Mouse (Mus musculus): Measurements from ENCODE around the gene Ppp1r12c. TPM values are rescaled to one million over a fixed set of nuclear protein-coding genes. Genes with fewer than 3 reads are reported as not detected.

Ppp1r12c gene
- 100 to 1,000 TPM; 226 to 229 TPM for total RNA-seq (2023)

DNA sequence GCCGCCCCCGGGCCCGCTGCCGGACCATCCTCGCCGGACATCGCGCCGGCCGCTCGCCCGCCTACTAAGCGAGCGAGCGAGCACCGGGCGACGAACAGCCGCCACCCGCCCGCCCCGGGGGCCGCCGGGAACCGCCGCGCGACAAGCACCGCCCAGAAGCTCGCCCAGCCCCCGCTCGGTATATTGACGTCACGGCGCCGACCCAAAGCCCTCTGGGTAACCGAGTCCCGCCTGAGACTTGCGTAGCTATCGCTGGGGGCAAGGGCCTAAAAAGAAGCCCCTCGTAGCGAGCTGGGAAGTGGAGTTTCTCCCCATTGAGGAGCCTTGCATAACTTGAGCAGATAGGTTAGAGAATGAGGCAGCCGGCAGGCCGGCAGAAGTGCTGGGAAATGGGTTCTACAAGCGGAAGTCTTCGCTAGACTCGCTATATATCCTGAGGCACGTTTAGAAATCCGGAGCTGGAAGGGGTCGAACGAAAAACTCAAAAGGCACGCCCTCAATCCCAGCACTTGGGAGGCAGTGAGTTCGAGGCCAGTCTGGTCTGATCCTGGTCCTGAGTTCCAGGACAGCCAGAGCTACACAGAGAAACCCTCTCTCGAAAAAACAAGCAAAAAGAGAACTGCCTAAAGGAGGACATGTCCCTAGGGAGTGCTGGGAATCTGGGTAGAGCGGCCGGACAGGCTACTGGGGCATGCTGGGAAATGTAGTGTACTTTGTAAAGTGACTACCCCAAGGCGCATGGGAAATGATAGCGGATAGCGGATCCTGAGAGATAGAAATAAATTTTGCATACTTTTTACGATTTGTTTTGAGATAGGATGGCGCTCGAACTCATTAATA, at the start of gene Ppp1r12c:
Gene Ppp1r12c, minus strand, starts transcription at position 123 of the 840 bp plus-strand sequence.

GRCm38 (mm10) chr7:4547221-4547641, 45.8 kb upstream of the Ppp1r12c start, which contains the start of gene Syt5:
Gene Syt5, minus strand, starts transcription at chr7:4547541.

GRCm38 (mm10) chr7:4532005-4532729, 30.7 kb upstream of the Ppp1r12c start, which contains the start of gene Dnaaf3:
Gene Dnaaf3, minus strand, starts transcription at chr7:4532453.

GRCm38 (mm10) chr7:4524212-4524922, 22.9 kb upstream of the Ppp1r12c start, which contains the start of gene Tnni3:
Gene Tnni3, minus strand, starts transcription at chr7:4524229.

DNA sequence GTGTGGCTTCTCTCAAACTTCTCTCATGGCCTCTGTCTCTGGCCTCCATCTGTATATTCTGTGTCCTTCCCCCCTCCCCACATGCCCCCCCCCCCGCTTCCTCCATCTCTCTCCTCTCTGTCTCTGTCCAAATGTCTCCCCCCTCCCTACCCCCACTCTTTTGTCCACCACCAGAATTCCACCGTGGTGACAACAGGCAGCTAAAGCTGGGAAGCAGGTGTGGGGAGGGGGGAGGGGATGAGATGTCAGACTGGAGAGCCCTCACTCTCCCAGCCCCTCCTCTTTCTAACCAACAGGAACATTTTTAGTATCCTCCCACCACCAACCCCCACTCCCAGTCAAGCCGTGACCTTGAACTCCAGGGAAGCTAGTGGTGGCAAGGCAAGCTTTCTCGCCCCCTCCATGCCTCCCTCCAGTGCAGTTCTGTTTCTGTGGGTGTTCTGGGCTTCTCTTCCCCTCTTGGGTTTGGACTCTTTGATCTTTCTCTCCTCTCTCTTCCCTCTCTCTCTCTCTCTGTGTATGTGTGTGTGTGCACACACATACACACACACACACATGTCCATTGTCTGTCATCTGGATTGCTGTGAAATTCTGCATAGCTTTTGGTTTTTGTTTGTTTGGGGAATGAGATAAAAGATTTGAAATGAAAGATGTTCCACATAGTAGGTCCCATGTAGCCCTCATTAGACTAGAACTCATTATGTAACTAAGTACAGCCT, 15.0 kb upstream of the Ppp1r12c start, which contains the start of gene Tnnt1:
Gene Tnnt1, minus strand, starts transcription at position 51 of the 719 bp plus-strand sequence.

GRCm38 (mm10) chr7:4460576-4461434, 40.7 kb downstream of the Ppp1r12c start, which contains the start of gene Eps8l1:
Gene Eps8l1, plus strand, starts transcription at chr7:4460674.

DNA sequence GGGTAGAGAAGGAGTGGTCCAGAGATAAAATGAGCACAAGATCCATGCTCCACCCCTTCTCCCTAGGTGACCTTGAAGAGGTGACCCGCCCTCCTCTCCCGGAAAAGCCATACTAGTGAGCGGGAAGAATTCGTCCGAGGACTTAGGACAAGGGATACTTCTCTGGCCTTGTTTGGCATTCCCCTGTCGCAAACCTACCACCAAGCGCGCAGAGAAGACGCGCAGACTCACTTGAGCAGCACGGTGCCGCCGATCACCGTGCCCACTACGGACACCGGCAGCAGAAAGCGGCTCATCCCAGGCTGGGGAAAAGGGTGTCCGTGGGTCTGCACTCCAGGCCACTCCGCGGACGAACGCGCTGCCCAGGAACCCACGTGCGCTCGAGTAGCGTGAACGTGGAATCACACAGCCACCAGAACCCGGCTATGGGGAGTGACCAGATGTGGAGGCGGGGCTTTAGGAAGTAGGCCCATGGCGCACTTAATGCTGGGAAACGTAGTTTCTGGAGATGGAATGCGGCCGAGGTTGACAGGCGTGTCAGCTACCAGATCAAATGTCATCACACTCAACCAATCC, 56.2 kb downstream of the Ppp1r12c start, which contains the start of gene Rdh13:
Gene Rdh13, minus strand, starts transcription at position 434 of the 576 bp plus-strand sequence.

Other genes with a start within 250 kb of the Ppp1r12c start
- gene Ncr1, start 164.0 kb downstream of the Ppp1r12c start, total RNA-seq (2023) = under 1 TPM in 1 of 2 experiments, not detected in 1; 0.38 TPM
- under 1 TPM; 0.07 to 0.11 TPM for gene Gp6, start 103.9 kb downstream of the Ppp1r12c start, total RNA-seq (2023)
- 1 to 10 TPM; 3.5 to 4.5 TPM for gene Rdh13, start 56.0 kb downstream of the Ppp1r12c start, total RNA-seq (2023)
- 1 to 10 TPM; 6.2 to 9.9 TPM for gene Eps8l1, start 41.0 kb downstream of the Ppp1r12c start, total RNA-seq (2023)
- gene Tnnt1, start 14.7 kb upstream of the Ppp1r12c start, total RNA-seq (2023) = 10 to 100 TPM in 1 of 2 experiments, 1 to 10 TPM in 1; 6.1 to 12.0 TPM
- 1 to 10 TPM; 1.1 to 1.2 TPM for gene Tnni3, start 22.5 kb upstream of the Ppp1r12c start, total RNA-seq (2023)
- gene Dnaaf3, start 30.8 kb upstream of the Ppp1r12c start, total RNA-seq (2023) = under 1 TPM; 0.31 to 0.71 TPM
- gene Syt5, start 45.9 kb upstream of the Ppp1r12c start, total RNA-seq (2023) = not detected
- gene Ptprh, start 102.4 kb upstream of the Ppp1r12c start, total RNA-seq (2023) = not detected
- gene Tmem86b, start 129.7 kb upstream of the Ppp1r12c start, total RNA-seq (2023) = 10 to 100 TPM; 17.4 to 23.2 TPM
- gene Ppp6r1, start 157.3 kb upstream of the Ppp1r12c start, total RNA-seq (2023) = 100 to 1,000 TPM; 146 to 160 TPM
- gene Hspbp1, start 183.4 kb upstream of the Ppp1r12c start, total RNA-seq (2023) = 10 to 100 TPM; 15.2 to 16.2 TPM
- not detected for gene Brsk1, start 188.9 kb upstream of the Ppp1r12c start, total RNA-seq (2023)
- 10 to 100 TPM; 18.1 to 22.3 TPM for gene Tmem150b, start 223.6 kb upstream of the Ppp1r12c start, total RNA-seq (2023)
- gene Kmt5c, start 238.4 kb upstream of the Ppp1r12c start, total RNA-seq (2023) = 10 to 100 TPM; 96.3 to 97.7 TPM

Measured in neutrophil, adult 59 days (primary cell).